Mouse (Mus musculus) ovary, postnatal 36 days (tissue): Measurements from ENCODE around the gene Slc25a12.

Experiments used
- DNase-seq: peaks from one replicate; pipeline ENCODE4 v3.0.0; 2022; ENCODE audit warnings: low spot score, mixed read lengths

The Slc25a12 gene

DNA sequence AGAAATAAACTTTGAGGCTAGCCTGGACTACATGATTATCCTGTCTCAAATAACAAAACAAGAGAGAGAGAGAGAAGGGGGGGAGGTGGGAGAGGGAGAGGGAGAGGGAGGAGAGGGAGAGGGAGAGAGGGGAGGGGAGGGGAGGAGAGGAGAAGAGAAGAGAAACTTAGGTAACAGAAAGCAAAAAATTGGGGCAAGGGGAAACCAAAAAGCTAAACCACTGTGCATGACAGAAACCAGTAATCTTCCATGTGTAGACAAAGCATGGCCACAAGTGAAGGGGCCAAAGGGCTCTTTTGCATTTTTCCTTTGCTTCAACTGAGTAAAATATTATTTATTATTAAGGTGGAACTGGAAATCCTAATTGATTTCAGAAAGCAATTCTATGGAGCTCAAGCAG, 61.2 kb downstream of the Slc25a12 start:
- DNase-seq: no peak

- DNase-seq: no peak
Observed at GRCm38 (mm10) chr2:71304821-71305220, 62.7 kb downstream of the Slc25a12 start.

DNA sequence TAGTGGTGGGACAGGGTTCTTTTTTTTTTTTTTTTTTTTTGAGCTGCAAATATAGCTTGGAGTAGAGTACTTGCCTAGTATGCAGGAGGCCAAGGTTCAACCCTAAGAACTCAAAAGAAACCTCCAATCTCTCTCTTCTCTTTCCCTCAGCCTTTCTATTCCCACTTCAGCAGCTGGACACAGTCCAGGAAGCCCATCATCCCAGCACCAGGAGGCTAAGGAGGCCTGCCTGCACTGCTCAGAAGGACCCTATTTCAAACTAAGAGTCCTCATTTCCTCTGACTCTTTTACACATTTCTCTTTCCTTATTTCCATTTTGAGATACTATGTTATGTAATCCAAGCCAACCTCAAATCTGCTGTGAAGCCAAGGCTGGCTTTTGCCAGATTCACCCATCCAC, 64.3 kb downstream of the Slc25a12 start:
- no peak for DNase-seq

DNA sequence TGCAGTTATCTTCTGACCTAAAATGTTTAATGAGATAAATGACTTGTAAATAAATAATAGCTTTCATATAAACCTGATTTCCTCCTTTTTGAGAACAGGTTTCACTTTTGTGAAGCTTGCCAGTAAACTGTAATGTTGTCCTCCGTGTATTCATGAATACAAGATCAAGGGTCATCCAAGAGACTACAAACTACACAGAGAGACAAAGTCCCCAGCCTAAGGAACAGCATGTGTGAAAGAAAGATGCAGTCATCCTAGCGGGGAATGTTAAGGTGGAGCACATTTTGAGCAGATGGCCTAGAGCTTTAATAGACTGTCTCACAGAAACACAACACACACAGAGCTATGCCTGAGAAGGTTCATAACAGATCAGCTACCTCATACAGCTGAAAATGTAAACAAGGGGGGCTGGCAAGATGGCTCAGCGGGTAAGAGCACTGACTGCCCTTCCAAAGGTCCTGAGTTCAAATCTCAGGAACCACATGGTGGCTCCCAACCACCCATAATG, 65.3 kb downstream of the Slc25a12 start:
- no peak for DNase-seq

DNA sequence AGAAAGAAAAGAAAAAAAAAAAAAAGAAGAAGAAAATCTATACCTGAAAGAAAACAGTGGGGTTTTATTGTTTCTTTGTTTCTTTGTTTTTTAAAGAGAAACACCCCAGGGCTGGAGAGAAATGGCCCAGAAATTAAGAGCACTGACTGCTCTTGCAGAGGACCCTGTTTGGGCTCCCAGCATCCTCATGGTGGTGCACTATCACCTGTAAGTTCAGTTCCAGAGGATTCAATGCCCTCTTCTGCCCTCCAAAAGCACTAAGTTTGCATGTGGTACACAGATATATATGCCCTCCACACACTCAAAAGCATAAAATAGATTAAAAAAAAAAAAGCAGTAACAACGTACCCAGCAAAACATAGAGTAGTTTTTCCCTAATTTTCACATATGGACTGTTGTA, 68.8 kb downstream of the Slc25a12 start:
- no peak for DNase-seq

- no peak for DNase-seq
Observed at GRCm38 (mm10) chr2:71297501-71297900, 70.0 kb downstream of the Slc25a12 start.

DNA sequence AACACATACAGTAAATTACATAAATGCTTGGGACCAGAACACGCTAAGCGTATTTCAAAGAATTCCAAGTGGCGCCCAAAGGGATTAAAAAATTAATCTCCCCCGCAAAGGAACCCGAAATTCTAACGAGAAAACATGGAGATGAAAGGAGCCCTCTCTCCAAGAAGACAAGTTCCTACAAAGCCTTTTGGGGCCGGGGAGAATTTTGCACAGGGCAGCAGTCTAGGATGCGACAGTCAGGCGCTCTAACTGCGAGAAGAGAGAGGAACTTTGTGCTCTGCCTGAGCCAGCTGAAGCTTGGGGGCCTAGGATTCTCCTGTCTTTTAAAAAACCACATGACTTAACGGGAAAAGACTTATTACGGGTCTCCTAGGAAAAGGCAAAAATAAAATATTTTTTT, 71.7 kb downstream of the Slc25a12 start:
- no peak for DNase-seq

- DNase-seq: no peak
Observed at GRCm38 (mm10) chr2:71294489-71294888, 73.1 kb downstream of the Slc25a12 start.

DNA sequence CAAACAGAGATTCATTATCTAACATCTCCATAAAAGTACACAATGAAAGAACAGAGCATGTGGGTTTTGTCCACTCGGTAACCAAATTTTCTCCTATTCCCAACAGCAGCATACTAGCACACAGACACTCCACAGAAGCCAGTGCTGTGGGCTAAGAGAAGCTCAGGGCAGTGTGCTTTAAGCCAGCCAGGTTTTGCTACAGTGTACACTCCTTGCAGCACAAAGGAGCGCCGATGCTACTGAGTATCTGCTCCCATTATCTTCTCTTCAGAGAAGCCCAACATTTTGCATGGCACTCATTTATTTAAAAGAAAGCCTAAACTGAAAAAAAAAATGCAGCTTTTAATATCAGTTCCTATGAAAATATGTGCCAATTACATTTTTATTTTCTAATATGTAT, 73.6 kb downstream of the Slc25a12 start:
- DNase-seq: no peak

GRCm38 (mm10) chr2:71291566-71291965, 76.0 kb downstream of the Slc25a12 start:
- no peak for DNase-seq

GRCm38 (mm10) chr2:71290107-71290775, 77.3 kb downstream of the Slc25a12 start:
- DNase-seq: no peak

GRCm38 (mm10) chr2:71281981-71282380, 85.6 kb downstream of the Slc25a12 start:
- no peak for DNase-seq

DNA sequence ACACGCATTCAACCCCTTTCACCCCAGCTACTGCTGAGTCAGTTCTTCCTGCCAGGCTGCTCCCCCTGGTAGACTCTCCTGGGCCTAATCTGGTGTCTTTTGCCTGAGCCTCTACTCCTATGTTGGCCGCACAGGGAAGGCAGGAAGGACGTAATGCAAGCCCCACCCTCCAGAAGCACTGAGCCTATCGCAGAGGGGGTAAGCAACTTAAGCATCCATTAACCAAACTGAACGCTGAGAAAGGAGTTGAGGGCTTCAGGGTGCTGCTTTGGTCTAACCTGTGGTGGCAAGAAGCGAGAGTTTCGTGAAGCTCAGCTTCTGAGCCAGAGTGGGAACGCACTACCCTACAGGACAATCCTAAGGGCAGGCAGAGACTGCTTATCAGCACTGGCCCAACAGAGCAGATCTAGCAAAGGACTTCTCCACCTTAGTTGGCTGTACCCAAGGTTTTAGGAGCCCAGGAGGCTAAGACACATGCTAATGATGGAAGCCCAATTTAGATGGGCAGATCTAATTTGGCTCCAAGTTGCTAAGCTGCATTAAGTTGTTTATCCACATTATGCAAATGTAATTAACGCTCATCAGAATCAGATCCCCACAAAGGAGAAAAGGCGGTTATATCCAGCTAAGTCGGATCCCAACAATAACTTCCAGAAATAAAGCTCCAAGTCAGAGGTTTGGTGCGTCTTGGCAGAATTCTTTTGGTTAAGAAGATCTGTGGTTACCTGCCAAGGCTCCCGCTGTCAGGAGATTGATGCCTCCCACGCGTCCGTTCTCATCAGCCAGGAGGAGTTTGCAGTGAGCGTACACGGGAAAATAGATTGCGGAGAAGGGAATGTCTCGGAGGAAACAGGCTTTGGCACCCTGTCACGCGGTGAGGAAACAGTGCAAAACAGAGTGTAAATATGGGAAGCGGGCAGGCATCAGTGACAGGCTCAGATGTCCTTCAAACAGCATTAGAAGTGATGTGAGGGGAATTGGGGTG, 88.5 kb downstream of the Slc25a12 start:
- DNase-seq: peak; percentile 20

DNA sequence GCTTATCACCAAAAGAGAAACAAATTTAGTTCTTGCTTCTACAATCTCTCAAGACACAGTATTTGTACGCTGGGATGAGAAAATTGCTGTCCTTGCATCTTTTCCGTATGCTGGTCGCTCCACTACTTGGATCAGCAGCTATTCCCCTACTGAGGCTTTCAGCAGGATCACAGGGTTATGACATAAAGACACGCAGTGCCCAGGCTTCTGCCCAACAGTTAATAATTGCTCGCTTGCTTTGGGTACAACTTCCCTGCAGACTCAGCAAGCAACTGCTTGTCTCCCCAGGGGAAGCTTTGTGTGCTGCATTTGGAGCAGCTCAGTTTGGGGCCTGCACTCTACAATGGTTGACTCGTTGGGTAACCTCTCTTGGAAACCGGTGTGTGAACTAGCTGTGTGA, 91.8 kb downstream of the Slc25a12 start:
- DNase-seq: no peak

DNA sequence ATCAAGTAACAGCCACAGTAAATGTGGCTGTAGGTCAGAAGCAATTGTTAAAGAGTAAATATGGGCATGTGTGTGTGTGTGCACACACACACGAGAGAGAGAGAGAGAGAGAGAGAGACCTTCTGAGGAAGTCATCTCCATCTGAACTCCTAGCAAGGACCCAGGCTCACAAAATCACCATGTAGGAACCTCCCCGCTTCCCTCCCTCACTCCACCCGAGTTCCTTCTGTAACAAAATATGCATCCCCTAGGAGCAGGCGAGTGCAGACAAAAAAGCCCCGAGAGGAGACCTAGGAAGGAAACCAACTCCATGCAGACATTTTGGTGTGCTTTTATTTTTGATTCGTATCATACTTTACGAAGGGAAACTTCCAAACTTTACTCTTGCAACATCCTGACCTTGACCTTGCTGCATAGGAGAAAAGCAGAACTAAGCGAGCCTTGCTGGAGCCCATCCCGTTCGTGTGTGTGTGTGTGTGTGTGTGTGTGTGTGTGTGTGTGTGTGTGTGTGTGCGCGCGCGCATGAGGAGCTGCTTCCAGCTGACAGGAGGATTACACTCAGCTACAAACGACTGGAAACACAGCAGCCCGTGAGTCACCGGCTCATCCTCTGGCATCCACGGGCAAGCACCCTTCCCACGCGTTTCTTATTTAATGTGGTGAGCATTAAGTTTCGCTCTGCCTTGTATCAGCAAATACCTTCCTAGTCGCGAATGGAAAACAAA, 93.4 kb downstream of the Slc25a12 start:
- DNase-seq: peak; percentile 60

- no peak for DNase-seq
Observed at GRCm38 (mm10) chr2:71270085-71270484, 97.5 kb downstream of the Slc25a12 start.

GRCm38 (mm10) chr2:71269332-71269731, 98.2 kb downstream of the Slc25a12 start:
- no peak for DNase-seq

GRCm38 (mm10) chr2:71268691-71269090, 98.9 kb downstream of the Slc25a12 start:
- DNase-seq: no peak

DNA sequence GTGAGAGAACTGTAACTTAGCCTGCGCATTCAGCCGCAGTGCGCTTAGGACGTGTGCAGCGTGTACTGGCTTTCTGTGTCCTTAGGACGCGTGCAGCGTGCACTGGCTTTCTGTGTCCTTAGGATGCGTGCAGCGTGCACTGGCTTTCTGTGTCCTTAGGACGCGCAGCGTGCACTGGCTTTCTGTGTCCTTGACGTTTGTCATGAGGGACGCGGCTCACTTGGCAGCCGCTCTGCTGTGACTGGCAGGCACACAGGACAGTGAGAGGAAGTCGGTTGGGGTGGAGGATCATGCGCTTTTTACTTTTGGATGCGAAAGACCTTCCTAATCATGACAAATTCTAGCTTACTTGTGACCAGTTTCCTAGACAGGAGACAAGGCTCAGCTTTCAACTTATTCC, 103.0 kb downstream of the Slc25a12 start:
- DNase-seq: no peak

DNA sequence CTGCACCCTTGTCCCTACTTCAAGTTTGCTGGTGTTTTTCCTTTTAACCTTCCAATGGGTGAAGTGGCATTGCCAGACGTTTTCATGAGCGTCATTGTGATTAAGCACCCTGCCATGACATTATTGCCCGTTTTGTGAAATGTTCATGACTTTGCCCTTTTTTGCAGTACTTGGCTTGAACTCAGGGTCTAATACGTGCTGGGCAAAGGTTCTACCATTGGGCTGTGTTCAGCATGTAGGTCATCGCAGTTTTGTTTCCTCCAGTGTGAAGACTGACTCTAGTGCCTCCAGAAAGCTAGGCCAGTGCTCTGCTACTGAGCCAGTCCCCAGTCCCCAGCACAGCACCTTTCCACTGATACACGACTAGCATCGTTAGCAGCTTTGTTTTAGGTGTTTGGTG, 111.0 kb downstream of the Slc25a12 start:
- no peak for DNase-seq

GRCm38 (mm10) chr2:71254836-71255235, 112.7 kb downstream of the Slc25a12 start:
- DNase-seq: no peak

- no peak for DNase-seq
Observed at GRCm38 (mm10) chr2:71250841-71251240, 116.7 kb downstream of the Slc25a12 start.
